Mouse (Mus musculus) limb, embryonic 14.5 days (tissue): ENCODE measurements around the gene Gxylt2. TPM values are rescaled to one million over a fixed set of nuclear protein-coding genes. Genes with fewer than 3 reads are reported as not detected.

Source experiments
- ATAC-seq: fragments of 200-750 bp; cut with Nextera tagmentation; 2 replicates; pipeline ENCODE4 v1.8.0; 2017; ENCODE audit warnings: low read depth, moderate number of reproducible peaks, moderate TSS enrichment; ENCODE audit not compliant: low FRiP score
- DNase-seq: peaks from one replicate; pipeline ENCODE4 v3.0.0-alpha.2; 2015; ENCODE audit warnings: low spot score
- H3K27ac ChIP-seq: fragments of 300-500 bp; sonication (generic); replicated peaks from 2 replicates; pipeline ENCODE4 v1.5.1; 2014; ENCODE audit warnings: low read depth, mild to moderate bottlenecking, low read length, moderate library complexity, mixed read lengths
- H3K27me3 ChIP-seq: fragments of 300-500 bp; sonication (generic); 2 replicates; pipeline ENCODE4 v1.6.1; 2014; ENCODE audit warnings: low read length, mixed read lengths; ENCODE audit not compliant: control insufficient read depth, insufficient read depth
- H3K36me3 ChIP-seq: fragments of 300-500 bp; sonication (generic); 2 replicates; pipeline ENCODE4 v1.6.1; 2014; ENCODE audit warnings: mild to moderate bottlenecking, low read length, moderate library complexity, mixed read lengths; ENCODE audit not compliant: control insufficient read depth, insufficient read depth
- H3K4me1 ChIP-seq: fragments of 300-500 bp; sonication (generic); 2 replicates; pipeline ENCODE4 v1.6.1; 2014; ENCODE audit warnings: antibody characterized with exemption, low read length, mixed read lengths; ENCODE audit not compliant: control insufficient read depth, insufficient read depth
- H3K4me2 ChIP-seq: fragments of 300-500 bp; sonication (generic); replicated peaks from 2 replicates; pipeline ENCODE4 v1.6.1; 2014; ENCODE audit warnings: low read depth, mild to moderate bottlenecking, low read length, moderate library complexity; ENCODE audit not compliant: severe bottlenecking
- H3K4me3 ChIP-seq: fragments of 300-500 bp; sonication (generic); replicated peaks from 2 replicates; pipeline ENCODE4 v1.5.1; 2014; ENCODE audit warnings: low read length
- H3K9ac ChIP-seq: fragments of 300-500 bp; sonication (generic); 2 replicates; pipeline ENCODE4 v1.6.1; 2014; ENCODE audit warnings: mild to moderate bottlenecking, low read depth, low read length, moderate library complexity; ENCODE audit not compliant: severe bottlenecking
- H3K9me3 ChIP-seq: fragments of 300-500 bp; sonication (generic); 2 replicates; pipeline ENCODE4 v1.6.1; 2016; ENCODE audit warnings: low read length; ENCODE audit not compliant: control insufficient read depth
- POLR2A ChIP-seq: fragments of 200-500 bp; IDR thresholded peaks from 2 replicates; pipeline ENCODE4 v1.8.0; 2012; ENCODE audit warnings: inconsistent platforms, mild to moderate bottlenecking, moderate library complexity, borderline replicate concordance; ENCODE audit not compliant: insufficient read depth, insufficient read length; ENCODE audit errors: extremely low read depth
- WGBS: fragments of 180-500 bp; shearing (Covaris S2); extraction: QIAGEN DNeasy Blood & Tissue Kit; methylation state at CpG from one replicate; pipeline ENCODE4 v1.1.7; 2014; 5-methylcytosine and 5-hydroxymethylcytosine counted together
- polyA plus RNA-seq, 2 experiments: library from polyadenylated mRNA; depleted of rRNA in 1 of 2; stranded (reverse) in 1 of 2; unstranded in 1 of 2; fragments of >200 nt; fragmentation: Nextera tagmentation in 1 of 2; extraction: Ambion mirVana in 1 of 2; gene quantifications; 2 replicates each; pipeline versions ENCODE4 v1.2.1 to v1.2.3; 2012 to 2014

Gxylt2 gene
- polyA plus RNA-seq, 2 experiments: 27.1 to 27.6 TPM

DNA sequence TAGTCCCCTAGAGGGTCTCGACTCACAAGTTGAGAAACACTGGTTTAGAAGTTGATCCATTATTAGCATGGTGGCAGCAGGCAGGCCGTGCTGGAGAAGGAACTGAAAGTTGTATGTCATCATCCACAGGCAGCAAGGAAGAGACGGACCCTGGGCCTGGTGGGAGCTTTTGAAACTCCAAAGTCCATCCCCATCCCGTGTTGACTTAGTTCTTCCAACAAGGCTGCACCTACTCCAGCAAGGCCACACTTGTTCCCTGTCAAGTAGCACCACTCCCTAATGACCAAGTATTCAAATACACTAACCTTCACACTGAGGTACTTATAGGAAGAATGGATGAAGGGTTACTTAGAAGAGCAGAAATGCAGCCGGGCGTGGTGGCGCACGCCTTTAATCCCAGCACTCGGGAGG, 146.1 kb downstream of the Gxylt2 start:
- Histone ChIP-seq H3K4me2 (no peak overlapping the region), H3K27ac (no peak overlapping the region), H3K36me3 (peaks cover 45% of the 10 kb centered on the region), H3K9ac (no peak overlapping the region), H3K9me3 (no peaks in the 10 kb centered on the region), H3K27me3 (no peaks in the 10 kb centered on the region), H3K4me1 (no peaks in the 10 kb centered on the region; the same call in 1 of the 2 replicates), H3K4me3 (no peak overlapping the region)
- no peak for DNase-seq
- WGBS: 89% methylated on average over 9 of the region's 9 CpGs
- ATAC-seq: no peak
- TF ChIP-seq POLR2A: no peak

DNA sequence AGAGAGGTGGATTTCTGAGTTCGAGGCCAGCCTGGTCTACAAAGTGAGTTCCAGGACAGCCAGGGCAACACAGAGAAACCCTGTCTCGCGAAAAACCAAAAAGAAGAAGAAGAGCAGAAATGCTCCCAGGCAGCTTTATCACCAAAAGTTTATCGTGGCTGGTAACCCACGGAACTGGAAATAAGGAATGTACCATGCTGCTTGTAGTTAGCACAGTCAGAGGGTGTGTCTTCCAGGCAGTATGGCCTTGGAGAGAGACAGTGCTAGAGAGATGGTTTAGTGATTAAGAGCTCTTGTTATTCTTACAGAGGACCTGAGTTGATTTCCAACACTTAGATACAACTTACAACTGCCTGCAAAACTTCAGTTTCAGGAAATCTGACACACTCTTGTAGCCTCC, 146.5 kb downstream of the Gxylt2 start:
- ATAC-seq (no peak), DNase-seq (no peak)
- Histone ChIP-seq H3K27ac (no peak overlapping the region), H3K4me3 (no peak overlapping the region), H3K36me3 (peaks cover 44% of the 10 kb centered on the region), H3K4me2 (no peak overlapping the region), H3K9me3 (no peaks in the 10 kb centered on the region), H3K4me1 (no peaks in the 10 kb centered on the region; the same call in 1 of the 2 replicates), H3K27me3 (no peaks in the 10 kb centered on the region), H3K9ac (no peak overlapping the region)
- TF ChIP-seq POLR2A: no peak
- 89% methylated on average over 5 of the region's 5 CpGs for WGBS

Other genes starting within 250 kb of the Gxylt2 start
- 8.7 and 9.5 TPM in 2 replicates for gene Shq1, start 33.6 kb upstream of the Gxylt2 start, polyA plus RNA-seq (2012; rRNA removed)
- gene Shq1, start 33.6 kb upstream of the Gxylt2 start, polyA plus RNA-seq (2014; fragmentation: Nextera tagmentation; extraction: Ambion mirVana): 12.3 and 14.4 TPM in 2 replicates
- gene Ppp4r2, start 128.9 kb downstream of the Gxylt2 start, polyA plus RNA-seq (2012; rRNA removed): 34.3 and 44.2 TPM in 2 replicates
- gene Ppp4r2, start 128.9 kb downstream of the Gxylt2 start, polyA plus RNA-seq (2014; fragmentation: Nextera tagmentation; extraction: Ambion mirVana): 34.5 and 36.3 TPM in 2 replicates